Mouse (Mus musculus) hindbrain, embryonic 10.5 days (tissue): ENCODE data around the gene A930017K11Rik. TPM values are rescaled to one million over a fixed set of nuclear protein-coding genes. Genes with fewer than 3 reads are reported as not detected.

Experiments used
- DNase-seq: peaks from one replicate; pipeline ENCODE4 v3.0.0-alpha.2; 2017; ENCODE audit warnings: low spot score
- H3K27ac ChIP-seq: fragments of 300-500 bp; sonication (generic); 2 replicates; pipeline ENCODE4 v1.5.1; 2016; ENCODE audit warnings: mild to moderate bottlenecking, moderate library complexity
- H3K27me3 ChIP-seq: fragments of 300-500 bp; sonication (generic); 2 replicates; pipeline ENCODE4 v1.6.1; 2016; ENCODE audit warnings: mild to moderate bottlenecking; ENCODE audit not compliant: poor library complexity, insufficient read depth, severe bottlenecking
- H3K36me3 ChIP-seq: fragments of 300-500 bp; sonication (generic); 2 replicates; pipeline ENCODE4 v1.6.1; 2016; ENCODE audit warnings: mild to moderate bottlenecking, moderate library complexity
- H3K4me1 ChIP-seq: fragments of 300-500 bp; sonication (generic); replicated peaks from 2 replicates; pipeline ENCODE4 v1.6.1; 2016; ENCODE audit warnings: mild to moderate bottlenecking
- H3K4me3 ChIP-seq: fragments of 300-500 bp; sonication (generic); 2 replicates; pipeline ENCODE4 v1.5.1; 2016; ENCODE audit warnings: mild to moderate bottlenecking, moderate library complexity
- H3K9me3 ChIP-seq: fragments of 300-500 bp; sonication (generic); 2 replicates; pipeline ENCODE4 v1.6.1; 2016; ENCODE audit warnings: mild to moderate bottlenecking, moderate library complexity
- WGBS: fragments of 180-500 bp; shearing (Covaris S2); methylation state at CpG from one replicate; pipeline ENCODE4 v1.1.7; 2016; 5-methylcytosine and 5-hydroxymethylcytosine counted together
- polyA plus RNA-seq: library from polyadenylated mRNA; unstranded; fragments of >200 nt; fragmentation: Nextera tagmentation; extraction: Ambion mirVana; gene quantifications from 2 replicates; pipeline ENCODE4 v1.2.1, GENCODE M21; 2016

A930017K11Rik gene
- polyA plus RNA-seq, 1 experiment from 2014 or later = 0.25 TPM

DNA sequence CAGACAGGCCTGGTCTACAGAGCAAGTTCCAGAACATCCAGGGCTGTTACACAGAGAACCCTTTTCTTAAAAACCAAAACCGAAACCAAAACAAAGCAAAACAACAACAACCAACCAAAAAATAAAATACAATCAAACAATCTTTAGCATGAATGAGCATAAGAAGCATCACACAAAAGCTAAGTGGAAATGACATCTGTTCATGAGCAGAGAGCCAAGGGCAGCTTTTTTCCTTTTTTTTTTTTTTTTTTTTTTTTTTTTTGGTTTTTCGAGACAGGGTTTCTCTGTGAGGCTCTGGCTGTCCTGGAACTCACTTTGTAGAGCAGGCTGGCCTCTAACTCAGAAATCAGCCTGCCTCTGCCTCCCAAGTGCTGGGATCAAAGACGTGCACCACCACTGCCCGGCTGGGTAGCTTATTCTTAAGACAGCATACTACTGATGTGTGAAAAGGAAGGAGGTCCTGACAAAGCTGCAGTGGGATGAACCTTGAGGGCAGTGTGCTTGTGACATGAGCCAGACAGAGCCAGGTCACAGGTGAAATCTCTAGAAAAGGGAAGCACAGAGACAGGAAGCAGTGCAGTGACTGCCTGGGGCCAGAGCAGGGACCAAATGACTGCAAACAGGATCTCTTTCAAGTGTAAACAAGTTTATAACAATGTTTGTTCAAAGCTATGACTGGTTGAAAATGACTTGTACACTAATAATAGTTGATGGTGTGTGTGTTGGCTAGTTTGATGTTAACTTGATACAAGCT lies 18.8 kb upstream of the A930017K11Rik start:
- H3K27ac ChIP-seq = no peak overlapping the region

DNA sequence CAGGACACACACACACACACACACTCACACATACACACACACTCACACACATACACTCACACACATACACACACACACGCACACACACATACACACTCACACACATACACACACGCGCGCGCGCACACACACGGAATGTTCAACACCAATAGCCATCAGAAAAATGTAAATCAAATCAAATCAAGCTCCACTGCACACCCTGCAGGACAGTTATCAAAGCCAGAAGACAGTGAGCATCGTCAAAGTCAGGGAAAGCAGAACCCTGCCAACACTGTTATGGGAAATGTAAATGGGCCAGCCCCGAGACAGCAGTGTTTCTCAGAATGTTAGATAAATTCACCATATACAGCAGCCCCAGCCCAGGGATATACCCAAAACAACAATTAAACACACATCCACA lies 18.1 kb upstream of the A930017K11Rik start:
- Histone ChIP-seq H3K9me3 (no peaks in the 10 kb centered on the region), H3K36me3 (peaks cover 24% of the 10 kb centered on the region), H3K27ac (no peak overlapping the region), H3K4me1 (peaks cover 5% of the 10 kb centered on the region), H3K27me3 (no peaks in the 10 kb centered on the region), H3K4me3 (no peak overlapping the region)
- 96% methylated on average over 9 of the region's 9 CpGs for WGBS
- no peak for DNase-seq

More for the DNA sequence above, 18.8 kb upstream of the A930017K11Rik start:
- 85% methylated on average over 4 of the region's 4 CpGs for WGBS
- peaks cover 5% of the 10 kb centered on the region for H3K4me1 ChIP-seq
- DNase-seq = no peak
- no peaks in the 10 kb centered on the region for H3K27me3 ChIP-seq
- H3K9me3 ChIP-seq = no peaks in the 10 kb centered on the region
- H3K4me3 ChIP-seq = no peak overlapping the region
- H3K36me3 ChIP-seq = peaks cover 24% of the 10 kb centered on the region

DNA sequence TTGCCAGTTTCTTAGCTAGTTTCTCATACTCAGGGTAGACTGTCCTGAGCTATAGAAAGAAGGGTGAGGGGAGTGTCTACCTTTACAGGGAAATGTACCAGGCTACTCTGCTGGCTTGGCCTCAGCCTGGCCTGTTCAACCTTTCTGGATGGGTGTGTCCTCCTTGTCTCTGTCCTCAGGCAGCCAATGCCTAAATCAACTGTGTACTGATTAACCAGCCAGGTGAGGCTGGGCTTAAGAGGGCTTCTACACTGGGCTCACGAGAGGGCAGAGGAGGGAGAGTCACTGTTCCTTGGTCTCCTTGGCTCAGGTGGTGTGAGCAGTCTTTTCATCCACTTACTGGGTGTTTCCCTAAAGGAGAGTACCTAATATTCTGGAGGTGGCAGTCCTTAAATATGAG lies 15.8 kb upstream of the A930017K11Rik start:
- peaks cover 4% of the 10 kb centered on the region; the same call in 1 of the 2 replicates for H3K4me1 ChIP-seq
- no peaks in the 10 kb centered on the region for H3K9me3 ChIP-seq
- no peak overlapping the region for H3K27ac ChIP-seq
- H3K36me3 ChIP-seq = peaks cover 45% of the 10 kb centered on the region
- no peak overlapping the region for H3K4me3 ChIP-seq
- no peak for DNase-seq
- 81% methylated on average over 1 of the region's 1 CpGs for WGBS
- no peaks in the 10 kb centered on the region for H3K27me3 ChIP-seq

DNA sequence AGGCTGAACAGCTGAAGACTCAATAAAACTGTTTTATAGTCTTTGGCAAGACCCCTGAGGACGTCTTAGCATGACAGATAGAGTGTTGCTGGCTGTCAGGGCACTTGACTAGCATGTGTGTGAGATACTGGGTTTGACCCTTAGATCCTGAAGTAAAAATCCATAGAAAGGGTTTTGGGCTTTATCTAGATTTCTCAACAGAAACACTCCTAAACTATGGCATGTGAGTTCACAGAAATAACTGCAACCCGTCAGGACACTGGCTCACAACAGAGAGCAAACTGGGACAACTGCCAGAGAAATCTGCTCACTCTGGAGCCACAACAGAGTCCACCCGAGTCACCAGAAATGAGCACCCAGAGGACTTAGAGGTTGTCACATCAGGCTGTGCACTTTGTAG lies 15.3 kb upstream of the A930017K11Rik start:
- Histone ChIP-seq H3K27me3 (no peaks in the 10 kb centered on the region), H3K9me3 (no peaks in the 10 kb centered on the region), H3K4me1 (no peaks in the 10 kb centered on the region; the same call in 1 of the 2 replicates), H3K27ac (no peak overlapping the region), H3K36me3 (peaks cover 45% of the 10 kb centered on the region), H3K4me3 (no peak overlapping the region)
- WGBS = 89% methylated on average over 3 of the region's 3 CpGs
- no peak for DNase-seq

DNA sequence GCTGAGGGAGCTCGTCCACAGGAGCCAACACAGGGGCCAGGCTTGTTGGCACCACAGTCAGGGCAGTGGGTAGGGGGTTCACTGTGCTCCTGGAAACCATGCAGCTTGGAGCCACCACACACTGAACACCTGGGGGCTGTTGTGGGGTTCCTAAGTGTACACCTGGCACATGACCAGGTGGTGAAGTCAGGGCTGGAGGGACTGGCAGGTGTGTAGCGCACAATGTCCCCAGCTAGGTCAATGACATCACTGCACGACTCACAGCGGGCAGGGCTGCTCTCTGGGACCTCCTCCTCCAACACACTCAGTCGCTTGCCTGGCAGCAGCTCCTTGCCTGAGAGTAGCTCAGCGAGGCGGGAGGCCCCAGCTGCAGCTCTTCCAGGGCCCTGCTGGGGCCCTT lies 11.9 kb upstream of the A930017K11Rik start:
- DNase-seq = no peak
- Histone ChIP-seq H3K27me3 (no peaks in the 10 kb centered on the region), H3K4me1 (no peaks in the 10 kb centered on the region; the same call in 1 of the 2 replicates), H3K27ac (no peak overlapping the region), H3K9me3 (no peaks in the 10 kb centered on the region), H3K4me3 (no peak overlapping the region), H3K36me3 (peaks cover 68% of the 10 kb centered on the region)
- 86% methylated on average over 7 of the region's 7 CpGs for WGBS

DNA sequence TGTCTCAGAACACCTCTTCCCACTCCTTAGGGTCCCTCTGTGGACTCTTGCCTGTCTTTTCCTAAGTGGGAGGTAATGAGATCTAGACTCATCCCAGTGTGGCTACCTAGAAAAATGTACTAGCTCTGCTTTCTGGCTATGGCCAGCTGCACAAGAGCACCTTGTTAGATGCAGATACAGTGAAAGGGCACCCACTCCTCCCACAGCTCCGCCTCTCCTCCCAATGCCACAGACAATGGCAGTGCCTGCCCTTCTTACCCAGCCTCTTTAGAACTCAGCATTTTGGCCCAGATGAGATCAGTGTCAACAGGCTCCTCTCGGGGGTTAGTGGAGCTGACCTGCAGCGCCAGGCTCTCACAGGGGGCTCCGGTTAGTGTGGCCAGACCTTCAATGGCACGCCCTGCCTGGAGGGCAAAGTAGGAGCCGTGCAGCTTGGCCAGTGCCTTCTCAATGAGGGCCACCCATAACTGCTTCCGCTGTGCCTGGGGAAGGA lies 10.1 kb upstream of the A930017K11Rik start:
- Histone ChIP-seq H3K36me3 (peaks cover 84% of the 10 kb centered on the region), H3K4me1 (peaks cover 3% of the 10 kb centered on the region; the same call in 1 of the 2 replicates), H3K27me3 (no peaks in the 10 kb centered on the region), H3K9me3 (no peaks in the 10 kb centered on the region), H3K27ac (0 out of 2 replicates have a peak overlapping the region, but pooled peaks have one; percentile 29), H3K4me3 (no peak overlapping the region)
- 91% methylated on average over 7 of the region's 7 CpGs for WGBS
- no peak for DNase-seq

DNA sequence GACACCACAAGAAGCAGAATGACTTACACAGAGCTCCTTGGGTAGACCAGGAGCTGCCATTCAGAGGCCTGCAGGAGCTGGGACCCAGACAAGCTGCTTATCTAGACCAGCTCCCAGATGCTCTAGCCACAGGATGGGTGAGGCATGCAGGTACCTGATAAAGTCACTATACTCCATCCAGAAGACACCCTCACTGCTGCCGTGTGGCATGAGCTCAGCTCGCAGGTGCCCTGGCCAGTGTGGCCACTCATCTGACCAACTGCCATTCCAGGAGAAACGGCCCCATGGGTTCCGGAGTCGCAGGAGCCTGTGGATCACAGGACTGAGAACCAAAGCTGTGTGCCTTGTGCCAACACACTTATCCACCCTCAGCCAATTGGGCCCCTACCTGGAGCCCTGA lies 9.2 kb upstream of the A930017K11Rik start:
- no peaks in the 10 kb centered on the region for H3K27me3 ChIP-seq
- no peaks in the 10 kb centered on the region for H3K9me3 ChIP-seq
- H3K36me3 ChIP-seq = peaks cover 89% of the 10 kb centered on the region
- H3K4me3 ChIP-seq = no peak overlapping the region
- DNase-seq = no peak
- H3K27ac ChIP-seq = no peak overlapping the region
- H3K4me1 ChIP-seq = peaks cover 6% of the 10 kb centered on the region; the same call in 1 of the 2 replicates
- 97% methylated on average over 5 of the region's 5 CpGs for WGBS

DNA sequence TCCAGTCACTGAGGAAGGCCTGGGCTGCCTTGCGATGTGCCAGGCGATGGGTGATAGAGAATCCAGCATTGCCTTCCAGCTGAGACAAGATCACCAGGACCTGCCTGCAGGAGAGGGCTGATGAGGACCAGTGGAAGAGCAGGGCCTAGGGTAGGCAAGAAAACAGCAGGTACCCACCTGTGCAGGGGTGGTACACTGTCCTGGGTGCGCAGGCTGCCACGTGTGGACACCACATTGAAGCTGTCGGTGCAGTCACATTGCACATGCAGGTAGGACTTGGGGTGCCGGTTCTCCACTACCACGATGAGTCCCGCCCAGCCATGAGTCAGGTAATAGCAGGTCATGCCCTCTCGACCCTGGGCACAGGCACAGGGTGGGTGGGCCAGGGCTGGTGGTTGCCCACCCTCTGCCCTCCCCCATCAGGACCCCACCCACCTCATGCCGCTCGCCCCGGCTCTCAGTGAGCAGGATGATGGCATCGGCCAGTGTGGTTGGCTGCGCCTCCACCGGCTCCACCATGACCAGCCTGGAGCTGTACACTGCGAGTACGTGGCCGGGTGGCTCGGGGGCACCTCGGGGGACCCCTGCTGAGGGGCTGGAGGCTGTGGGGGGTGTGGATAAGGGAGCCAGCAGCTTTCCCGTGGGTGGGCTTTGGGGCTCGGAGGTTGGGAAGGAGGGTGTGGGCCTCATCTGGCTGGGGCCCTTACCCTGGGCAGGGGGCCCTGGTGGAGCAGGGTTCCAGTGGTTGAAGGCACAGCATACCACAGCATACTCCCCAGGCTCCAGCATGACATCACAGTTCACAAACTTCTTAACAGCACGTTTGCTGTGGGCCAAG lies 7.5 kb upstream of the A930017K11Rik start:
- WGBS = 92% methylated on average over 23 of the region's 23 CpGs
- Histone ChIP-seq H3K27ac (no peak overlapping the region), H3K4me1 (peaks cover 8% of the 10 kb centered on the region; the same call in 1 of the 2 replicates), H3K36me3 (peaks cover 79% of the 10 kb centered on the region), H3K4me3 (no peak overlapping the region), H3K27me3 (peaks cover 5% of the 10 kb centered on the region), H3K9me3 (no peaks in the 10 kb centered on the region)
- DNase-seq = no peak

DNA sequence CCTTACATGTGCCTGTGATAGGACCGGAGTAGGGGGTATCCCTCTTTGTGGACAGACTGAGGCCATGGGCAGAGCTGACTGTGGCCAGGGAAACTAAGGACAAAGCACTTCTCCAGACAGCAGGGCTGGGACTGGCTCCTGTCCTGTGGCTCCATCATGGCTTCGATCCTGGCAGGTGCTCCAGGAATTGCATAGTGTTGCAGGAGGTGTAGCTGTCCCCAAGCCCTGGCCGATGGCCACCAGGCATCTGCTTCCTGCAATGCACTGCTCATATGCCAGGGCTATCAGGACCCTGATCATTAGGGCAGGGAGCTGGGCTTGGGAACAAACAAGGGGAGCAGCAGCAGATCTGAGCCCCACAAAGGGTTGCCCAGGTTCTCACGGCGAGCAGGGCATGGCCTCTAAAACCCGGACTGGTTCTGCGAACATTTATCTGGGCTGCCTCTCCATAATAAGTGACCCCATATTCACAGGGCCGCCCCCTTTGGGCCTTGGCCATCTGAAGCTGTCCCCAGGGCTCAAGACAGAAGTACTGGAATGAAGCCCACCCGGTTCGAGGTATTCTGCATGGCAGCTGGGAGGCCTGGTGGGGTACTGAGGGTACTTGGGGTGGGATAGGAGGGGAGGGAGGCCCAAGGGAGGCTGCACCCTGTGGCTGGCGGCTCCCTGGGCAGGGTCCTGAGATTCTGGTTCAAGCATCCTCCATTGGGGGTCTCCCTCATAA lies 6.6 kb upstream of the A930017K11Rik start:
- Histone ChIP-seq H3K4me1 (peaks cover 8% of the 10 kb centered on the region; the same call in 1 of the 2 replicates), H3K27ac (no peak overlapping the region), H3K36me3 (peaks cover 70% of the 10 kb centered on the region), H3K4me3 (no peak overlapping the region), H3K27me3 (peaks cover 14% of the 10 kb centered on the region), H3K9me3 (no peaks in the 10 kb centered on the region)
- WGBS = 93% methylated on average over 11 of the region's 11 CpGs
- DNase-seq = no peak

DNA sequence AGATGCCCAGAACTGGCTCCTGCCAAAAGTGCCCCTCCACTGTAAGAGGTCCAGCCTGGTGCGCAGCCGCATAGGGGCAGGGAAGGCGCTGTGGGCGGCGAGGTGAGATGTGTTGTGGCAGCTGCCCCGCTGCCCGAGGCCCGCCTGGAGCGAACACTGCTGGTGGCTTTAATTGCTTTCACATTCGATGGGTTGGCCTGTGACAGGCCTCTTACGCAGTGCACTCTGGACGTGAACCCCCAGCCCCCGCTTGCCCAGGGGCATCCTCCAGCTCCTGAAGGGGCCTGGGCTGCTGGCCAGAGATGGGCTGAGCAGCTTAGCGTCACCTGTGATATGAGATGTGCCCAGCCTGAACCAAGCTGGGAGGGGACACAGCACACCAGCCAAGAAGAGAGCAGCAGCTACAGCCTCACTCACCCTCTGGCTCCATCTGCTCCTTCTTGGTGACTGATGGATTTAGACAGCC lies 5.3 kb upstream of the A930017K11Rik start:
- H3K27me3 ChIP-seq = peaks cover 28% of the 10 kb centered on the region
- WGBS = 77% methylated on average over 14 of the region's 14 CpGs
- H3K4me3 ChIP-seq = no peak overlapping the region
- H3K4me1 ChIP-seq = peaks cover 8% of the 10 kb centered on the region; the same call in 1 of the 2 replicates
- DNase-seq = no peak
- peaks cover 57% of the 10 kb centered on the region for H3K36me3 ChIP-seq
- no peak overlapping the region for H3K27ac ChIP-seq
- H3K9me3 ChIP-seq = no peaks in the 10 kb centered on the region

DNA sequence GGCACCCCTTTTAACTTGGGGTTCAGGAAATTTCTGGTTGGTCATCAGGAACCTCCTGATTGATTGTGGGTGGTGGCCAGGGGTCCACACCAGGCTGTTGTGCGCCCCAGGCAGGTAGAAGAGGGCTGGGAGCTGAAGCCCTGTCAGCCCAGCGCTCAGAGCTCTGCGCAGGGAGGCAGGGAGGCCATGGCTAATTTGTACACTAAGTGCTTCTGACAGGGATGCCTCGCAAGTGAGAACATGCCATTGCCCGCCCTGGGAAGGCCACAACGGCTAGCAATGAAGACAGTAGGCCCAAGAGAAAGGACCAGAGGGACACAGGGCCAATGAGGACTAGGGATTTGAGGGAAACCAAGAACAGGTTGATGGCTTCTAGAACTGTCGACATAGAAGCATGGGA lies 4.3 kb upstream of the A930017K11Rik start:
- no peak overlapping the region for H3K4me3 ChIP-seq
- H3K4me1 ChIP-seq = peaks cover 16% of the 10 kb centered on the region
- no peak for DNase-seq
- peak overlapping the region; percentile 12; the same call in 1 of the 2 replicates for H3K27ac ChIP-seq
- H3K36me3 ChIP-seq = peaks cover 47% of the 10 kb centered on the region
- 80% methylated on average over 7 of the region's 7 CpGs for WGBS
- peaks cover 37% of the 10 kb centered on the region for H3K27me3 ChIP-seq
- no peaks in the 10 kb centered on the region for H3K9me3 ChIP-seq

DNA sequence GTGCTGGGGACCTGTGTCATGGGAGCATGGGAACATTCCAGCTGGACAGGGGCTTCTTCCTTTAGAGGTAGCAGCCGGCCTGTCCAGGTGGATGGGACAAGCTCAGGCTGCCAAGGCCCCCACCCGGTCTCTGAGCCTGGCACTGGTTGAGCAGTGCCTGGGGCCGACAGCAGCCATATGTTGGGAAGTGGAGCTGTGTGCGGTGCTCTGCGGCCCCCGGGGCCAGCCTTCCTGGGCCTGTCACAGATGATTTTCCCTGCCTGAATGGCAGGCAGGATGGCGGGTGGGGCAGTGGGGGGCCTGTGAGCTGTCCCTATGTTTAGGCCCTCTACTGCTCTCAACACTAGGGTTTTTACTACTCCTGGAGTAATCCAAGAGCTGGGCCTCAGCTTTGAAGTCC lies 3.8 kb upstream of the A930017K11Rik start:
- WGBS = 73% methylated on average over 7 of the region's 7 CpGs
- DNase-seq = no peak
- no peaks in the 10 kb centered on the region for H3K9me3 ChIP-seq
- peaks cover 20% of the 10 kb centered on the region for H3K4me1 ChIP-seq
- H3K27ac ChIP-seq = 0 out of 2 replicates have a peak overlapping the region, but pooled peaks have one; percentile 12
- H3K27me3 ChIP-seq = peaks cover 42% of the 10 kb centered on the region
- peaks cover 43% of the 10 kb centered on the region for H3K36me3 ChIP-seq
- H3K4me3 ChIP-seq = no peak overlapping the region
